Mouse (Mus musculus) CH12.LX (cell line): ENCODE measurements around the gene Cilp2.

ENCODE experiments used
- ELF1 ChIP-seq: IDR thresholded peaks from 2 replicates; pipeline ENCODE4 v1.6.1; 2014; ENCODE audit warnings: low read depth, mild to moderate bottlenecking, inconsistent platforms, low read length, improper control_type of control experiment
- MAX ChIP-seq: IDR thresholded peaks from 2 replicates; pipeline ENCODE4 v1.6.1; 2011; ENCODE audit warnings: low read length, improper control_type of control experiment
- MXI1 ChIP-seq: IDR thresholded peaks from 2 replicates; pipeline ENCODE4 v1.6.1; 2011; ENCODE audit warnings: mild to moderate bottlenecking, low read depth, low read length, improper control_type of control experiment
- MYC ChIP-seq: IDR thresholded peaks from 2 replicates; pipeline ENCODE4 v1.6.1; 2011; ENCODE audit warnings: low read depth, mild to moderate bottlenecking, improper control_type of control experiment, low read length
- NELFE ChIP-seq: IDR thresholded peaks from 2 replicates; pipeline ENCODE4 v1.6.1; 2011; ENCODE audit warnings: low read depth, low read length, improper control_type of control experiment
- POLR2A ChIP-seq: IDR thresholded peaks from 2 replicates; pipeline ENCODE4 v1.6.1; 2011; ENCODE audit warnings: low read depth, mild to moderate bottlenecking, improper control_type of control experiment, low read length
- POLR2AphosphoS2 ChIP-seq: IDR thresholded peaks from 2 replicates; pipeline ENCODE4 v1.6.1; 2011; ENCODE audit warnings: low read depth, low read length, improper control_type of control experiment

DNA sequence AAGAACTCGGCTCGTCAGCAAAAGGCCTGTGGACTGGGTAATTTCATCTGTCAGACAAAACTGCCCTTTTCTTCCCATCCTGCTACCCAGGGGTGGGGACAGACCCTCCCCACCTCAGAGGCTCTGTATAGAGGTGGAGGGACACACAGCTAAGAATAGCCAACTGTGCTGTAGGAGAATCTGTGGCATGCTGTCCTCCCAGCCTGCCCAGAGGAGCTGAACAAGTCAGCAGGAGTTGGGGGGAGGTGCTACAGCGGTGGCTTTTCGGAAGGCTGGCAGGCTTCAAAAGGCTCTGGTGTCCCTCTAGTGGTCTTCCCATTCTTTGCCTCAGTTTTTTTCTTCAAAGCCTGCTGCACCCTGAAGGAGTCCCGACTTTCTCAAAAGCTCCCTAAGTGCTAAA lies 28.3 kb upstream of the Cilp2 start:
- TF ChIP-seq MYC, result no peak
- no peak for TF ChIP-seq POLR2AphosphoS2
- TF ChIP-seq MAX, result no peak
- no peak for TF ChIP-seq POLR2A
- TF ChIP-seq ELF1, result no peak
- no peak for TF ChIP-seq NELFE
- no peak for TF ChIP-seq MXI1
